In genomic region chr10:98494354-98494753, GRCm38 (mm10) we compare ENCODE assay signal across 8 mouse cellular contexts.
DNase-seq lines count a peak whose midpoint lies in the region; ATAC-seq and TF ChIP-seq lines count a peak whose summit lies in the region.

No protein-coding gene starts in this region.

- no peaks in the 10 kb centered on the region for H3K4me1 ChIP-seq in intestine, embryonic 14.5 days (replicated peaks; ENCODE audit: control insufficient read depth, insufficient read depth, low read length)
- H3K4me1 ChIP-seq in intestine, embryonic 16.5 days (ENCODE audit: control insufficient read depth, insufficient read depth, low read length): no peaks in the 10 kb centered on the region
- H3K4me1 ChIP-seq in limb, embryonic 10.5 days: no peaks in the 10 kb centered on the region
- no peaks in the 10 kb centered on the region for H3K4me1 ChIP-seq in midbrain, embryonic 16.5 days (ENCODE audit: control insufficient read depth, insufficient read depth, low read length)

- no peaks in the 10 kb centered on the region for H3K27me3 ChIP-seq in intestine, embryonic 14.5 days (replicated peaks; ENCODE audit: control insufficient read depth, insufficient read depth, low read length)
- H3K27me3 ChIP-seq in intestine, embryonic 16.5 days (replicated peaks; ENCODE audit: control insufficient read depth, insufficient read depth, low read length): no peaks in the 10 kb centered on the region
- no peaks in the 10 kb centered on the region for H3K27me3 ChIP-seq in limb, embryonic 10.5 days (ENCODE audit: low read depth, poor library complexity, severe bottlenecking)
- no peaks in the 10 kb centered on the region for H3K27me3 ChIP-seq in midbrain, embryonic 16.5 days (ENCODE audit: control insufficient read depth, insufficient read depth, low read depth, low read length)

- H3K27ac ChIP-seq in intestine, embryonic 14.5 days (ENCODE audit: low read depth): no peak overlapping the region
- H3K27ac ChIP-seq in intestine, embryonic 16.5 days (ENCODE audit: low read length): no peak overlapping the region
- H3K27ac ChIP-seq in gastrocnemius, adult 2 months: no peak overlapping the region
- H3K27ac ChIP-seq in limb, embryonic 10.5 days: no peak overlapping the region
- no peak overlapping the region for H3K27ac ChIP-seq in midbrain, embryonic 16.5 days (ENCODE audit: low read length)

- no peaks in the 10 kb centered on the region for H3K9me3 ChIP-seq in intestine, embryonic 14.5 days (ENCODE audit: control insufficient read depth, low read length)
- H3K9me3 ChIP-seq in intestine, embryonic 16.5 days (ENCODE audit: control insufficient read depth, low read length): no peaks in the 10 kb centered on the region
- H3K9me3 ChIP-seq in limb, embryonic 10.5 days (replicated peaks): no peaks in the 10 kb centered on the region
- H3K9me3 ChIP-seq in midbrain, embryonic 16.5 days (replicated peaks; ENCODE audit: control insufficient read depth, low read length, poor library complexity, severe bottlenecking): no peaks in the 10 kb centered on the region

- no peak overlapping the region for H3K9ac ChIP-seq in intestine, embryonic 14.5 days (ENCODE audit: low read length)
- H3K9ac ChIP-seq in intestine, embryonic 16.5 days (ENCODE audit: low read depth, low read length): no peak overlapping the region
- H3K9ac ChIP-seq in midbrain, embryonic 16.5 days (ENCODE audit: low read depth, low read length): no peak overlapping the region

- H3K36me3 ChIP-seq in intestine, embryonic 14.5 days (ENCODE audit: control insufficient read depth, insufficient read depth, low read length): no peaks in the 10 kb centered on the region
- no peaks in the 10 kb centered on the region for H3K36me3 ChIP-seq in intestine, embryonic 16.5 days (ENCODE audit: control insufficient read depth, insufficient read depth, low read length)
- H3K36me3 ChIP-seq in limb, embryonic 10.5 days: no peaks in the 10 kb centered on the region
- no peaks in the 10 kb centered on the region for H3K36me3 ChIP-seq in midbrain, embryonic 16.5 days (ENCODE audit: control insufficient read depth, insufficient read depth, low read length)

- intact Hi-C loops in gastrocnemius, adult 2 months (cut with DNase I): loop anchor here (1.0 to 10.0 kb wide), 2 partner anchors 420 to 591 kb away; partner anchors contain the start of gene Atp2b1

- no peak overlapping the region for H3K4me2 ChIP-seq in intestine, embryonic 14.5 days (ENCODE audit: low read length)
- no peak overlapping the region for H3K4me2 ChIP-seq in intestine, embryonic 16.5 days (ENCODE audit: low read depth, low read length)
- 0 out of 2 replicates have a peak overlapping the region, but pooled peaks have one; percentile 21 for H3K4me2 ChIP-seq in midbrain, embryonic 16.5 days (ENCODE audit: low read length)

- peak; percentile 65 for DNase-seq in intestine, embryonic 14.5 days (ENCODE audit: low spot score)
- peak; percentile 88 for DNase-seq in cerebellum, postnatal 14 days
- peak; percentile 67 for DNase-seq in gastrocnemius, adult 2 months
- DNase-seq in kidney, adult 8-10 months: peak; percentile 44 to 72
- peak; percentile 51 for DNase-seq in limb, embryonic 10.5 days (ENCODE audit: low spot score)
- peak; percentile 17 to 45 for DNase-seq in spleen, postnatal 14 days (ENCODE audit: low spot score in 2 of 2)

- no peak for ATAC-seq in intestine, embryonic 14.5 days (replicated peaks; ENCODE audit: low FRiP score, low TSS enrichment, low read depth)
- ATAC-seq in intestine, embryonic 16.5 days: no peak
- no peak for ATAC-seq in midbrain, embryonic 16.5 days

- H3K4me3 ChIP-seq in intestine, embryonic 14.5 days (ENCODE audit: low read depth, low read length): no peak overlapping the region
- H3K4me3 ChIP-seq in intestine, embryonic 16.5 days (ENCODE audit: low read length): no peak overlapping the region
- peak overlapping the region; percentile 35; the same call in 1 of the 2 replicates for H3K4me3 ChIP-seq in gastrocnemius, adult 2 months
- no peak overlapping the region for H3K4me3 ChIP-seq in limb, embryonic 10.5 days
- H3K4me3 ChIP-seq in midbrain, embryonic 16.5 days (ENCODE audit: low read depth, low read length): no peak overlapping the region

- peak; percentile 77 for TF ChIP-seq CTCF in gastrocnemius, adult 2 months (IDR thresholded peaks at IDR 0.05)

- 15% methylated on average over 8 of the region's 8 CpGs for WGBS in intestine, embryonic 14.5 days
- 23% methylated on average over 8 of the region's 8 CpGs for WGBS in intestine, embryonic 16.5 days
- WGBS in limb, embryonic 10.5 days: 18% methylated on average over 8 of the region's 8 CpGs
- 9% methylated on average over 8 of the region's 8 CpGs for WGBS in midbrain, embryonic 16.5 days

Comparison
In these comparisons a context has a peak if more than half of its experiments do, and no peak if none do; other contexts are left out.
1. DNase-seq: peak in every context shown above with its lines; median percentile 88 in cerebellum, postnatal 14 days; 67 in gastrocnemius, adult 2 months; 65 in intestine, embryonic 14.5 days; 58 in kidney, adult 8-10 months; 51 in limb, embryonic 10.5 days; 31 in spleen, postnatal 14 days.